Mouse (Mus musculus) lung, adult 2 months (tissue): ENCODE results near the gene Fmo1. TPM values are rescaled to one million over a fixed set of nuclear protein-coding genes. Genes with fewer than 3 reads are reported as not detected.

Experiments used
- DNase-seq: peaks from one replicate; pipeline ENCODE4 v3.0.0; 2022
- H3K4me1 ChIP-seq: fragments of 200-500 bp; 2 replicates; pipeline ENCODE4 v1.6.1; 2011; ENCODE audit warnings: low read length; ENCODE audit not compliant: control insufficient read depth, insufficient read depth
- H3K4me3 ChIP-seq: fragments of 200-500 bp; replicated peaks from 2 replicates; pipeline ENCODE3; 2011; ENCODE audit warnings: low read depth, mild to moderate bottlenecking, control low read depth, low read length; ENCODE audit errors: extremely low read depth
- CTCF ChIP-seq: fragments of 200-500 bp; IDR thresholded peaks from 2 replicates; pipeline ENCODE4 v1.5.1; 2011; ENCODE audit warnings: mild to moderate bottlenecking, low read length, control low read depth; ENCODE audit not compliant: insufficient read depth
- POLR2A ChIP-seq: fragments of 200-500 bp; IDR thresholded peaks from 2 replicates; pipeline ENCODE4 v1.6.1; 2011; ENCODE audit warnings: low read depth, mild to moderate bottlenecking, control low read depth, low read length, borderline replicate concordance; ENCODE audit errors: extremely low read depth
- WGBS: fragments of 180-500 bp; shearing (Covaris S2); methylation state at CpG from one replicate; pipeline ENCODE4 v1.1.7; 2018; 5-methylcytosine and 5-hydroxymethylcytosine counted together
- polyA plus RNA-seq: library from polyadenylated mRNA; depleted of rRNA; stranded (reverse); fragments of >200 nt; gene quantifications from 2 replicates; pipeline ENCODE4 v1.2.3, GENCODE M21; 2012

Gene Fmo1
- polyA plus RNA-seq, 1 experiment, result 219 TPM

DNA sequence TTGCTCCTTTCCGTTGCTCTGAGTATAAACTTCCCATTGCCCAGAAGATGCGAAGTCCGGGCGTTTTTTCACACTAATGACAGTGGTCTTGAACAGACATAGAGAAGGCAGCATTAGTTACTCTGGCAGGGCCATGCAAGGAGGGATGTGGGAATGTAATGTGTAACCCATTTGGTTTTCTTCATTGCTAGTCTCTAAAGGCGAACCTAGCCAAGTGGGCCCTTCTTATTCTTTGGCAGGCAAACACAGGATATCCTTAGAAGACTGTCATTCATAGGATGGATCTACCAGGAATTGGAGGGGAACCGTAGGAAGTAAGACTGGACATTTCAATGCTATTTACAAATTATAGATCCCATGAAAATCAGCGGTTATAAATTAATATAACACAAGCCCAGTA is 21.2 kb upstream of the Fmo1 start:
- Histone ChIP-seq H3K4me3 (no peak overlapping the region), H3K4me1 (peaks cover 30% of the 10 kb centered on the region)
- 69% methylated on average over 7 of the region's 7 CpGs for WGBS
- no peak for DNase-seq
- TF ChIP-seq POLR2A (no peak), CTCF (no peak)

DNA sequence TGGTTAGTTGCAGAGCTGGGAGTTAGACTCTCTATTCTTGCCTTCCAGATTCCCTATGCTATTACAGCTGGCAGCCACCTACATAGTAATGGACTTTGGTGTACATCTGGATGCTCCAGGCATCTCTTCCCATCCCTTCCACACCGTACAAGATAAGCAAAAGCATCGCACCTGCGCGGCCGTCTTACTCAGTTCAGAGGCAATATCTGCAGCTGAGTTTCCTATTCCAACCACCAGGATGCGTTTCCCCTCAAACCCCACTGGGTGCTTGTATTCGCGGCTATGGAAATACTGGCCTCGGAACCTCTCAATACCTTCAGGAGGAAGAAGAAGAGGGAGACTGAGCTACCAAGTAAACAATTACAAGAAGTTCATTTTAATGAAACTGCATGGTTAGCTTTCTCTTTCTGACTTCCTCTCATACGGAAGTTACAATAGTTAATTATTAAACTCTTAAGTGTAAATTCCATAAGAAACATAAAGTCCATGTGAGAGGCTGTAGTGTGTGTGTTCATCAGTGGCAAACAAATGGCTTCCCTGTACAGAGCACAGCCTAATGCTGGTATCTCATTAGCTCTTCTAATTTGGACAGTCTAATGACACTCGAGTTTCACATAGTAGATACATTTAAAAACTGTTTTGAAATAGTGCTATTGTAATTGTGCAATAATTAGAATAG is 19.9 kb upstream of the Fmo1 start:
- no peak for DNase-seq
- TF ChIP-seq CTCF (no peak), POLR2A (no peak)
- 67% methylated on average over 11 of the region's 11 CpGs for WGBS
- Histone ChIP-seq H3K4me3 (no peak overlapping the region), H3K4me1 (peaks cover 21% of the 10 kb centered on the region)

DNA sequence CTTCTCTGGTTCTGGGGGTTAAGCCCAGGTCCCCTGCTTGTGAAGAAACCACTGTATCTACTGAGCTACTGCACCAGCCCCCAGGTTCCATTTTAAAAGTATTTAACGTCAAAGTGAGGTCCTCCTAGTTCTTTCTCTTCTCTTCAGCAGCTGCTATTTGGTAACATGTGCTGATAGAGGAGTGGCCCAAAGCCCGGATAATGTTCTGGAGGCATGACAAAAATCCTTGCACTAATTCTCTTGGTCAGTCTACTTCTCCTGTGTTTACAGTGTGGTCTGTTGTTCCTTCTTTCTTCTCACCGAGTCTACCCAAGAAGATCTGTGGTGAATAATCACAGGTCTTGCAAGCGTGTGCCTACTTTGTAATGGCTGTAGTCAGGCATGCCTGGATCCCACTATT is 16.3 kb upstream of the Fmo1 start:
- 50% methylated on average over 4 of the region's 4 CpGs for WGBS
- Histone ChIP-seq H3K4me1 (peaks cover 11% of the 10 kb centered on the region), H3K4me3 (no peak overlapping the region)
- DNase-seq, result no peak
- no peak for TF ChIP-seq CTCF
- TF ChIP-seq POLR2A, result no peak

DNA sequence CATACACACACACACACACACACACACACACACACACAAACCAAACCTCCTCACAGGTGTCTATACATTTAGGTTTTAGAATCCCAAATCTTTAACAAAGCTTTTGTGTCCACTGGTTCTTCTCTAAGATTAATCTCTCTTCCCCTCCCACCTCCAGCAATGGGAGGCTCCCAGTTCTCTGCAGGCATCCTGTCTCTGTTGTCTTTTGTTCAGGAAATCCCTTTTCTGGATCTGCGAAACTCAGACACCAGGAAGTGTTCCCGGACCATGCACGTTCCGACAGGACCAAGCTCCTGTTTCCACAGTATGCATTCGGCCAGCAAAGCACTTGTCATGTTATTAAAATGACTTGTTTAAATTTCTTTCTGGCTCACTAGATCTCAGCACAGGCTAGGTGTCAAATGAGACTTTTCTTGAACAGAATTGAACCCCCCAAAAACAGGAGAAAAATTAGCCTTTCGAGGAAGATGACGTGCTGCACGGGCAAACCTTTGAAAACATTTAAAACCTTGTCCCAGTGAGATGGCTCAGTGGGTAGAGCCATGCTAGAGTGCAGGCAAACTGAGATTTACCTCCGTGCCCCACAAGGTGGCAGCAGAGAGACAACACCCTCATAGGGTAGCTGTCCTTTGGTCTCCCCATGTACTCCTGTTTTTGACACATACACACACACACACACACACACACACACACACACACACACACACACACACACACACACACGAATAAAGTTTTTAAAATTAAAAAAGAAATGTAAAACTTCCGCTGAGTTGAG is 13.4 kb upstream of the Fmo1 start:
- DNase-seq, result peak; percentile 75

DNA sequence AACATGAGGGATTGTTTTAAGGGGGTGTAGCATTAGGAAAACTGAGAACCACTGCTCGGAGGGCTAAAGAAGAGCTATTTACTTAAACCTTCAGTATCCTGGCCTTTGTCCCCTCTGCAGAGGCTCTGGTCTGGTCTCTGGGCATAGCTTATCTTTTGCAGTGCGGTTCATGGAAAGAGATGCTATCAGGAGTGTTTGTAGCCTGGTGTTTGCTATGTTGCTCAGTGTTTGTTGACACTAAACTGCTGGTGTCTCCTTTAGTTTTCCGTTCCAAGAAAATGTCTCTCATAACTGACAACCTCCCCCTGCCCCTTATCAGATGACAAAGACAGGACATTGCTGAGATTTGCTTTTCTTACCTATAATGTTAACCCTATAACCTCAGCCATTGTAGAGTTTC is 8.7 kb upstream of the Fmo1 start:
- WGBS, result 31% methylated on average over 3 of the region's 3 CpGs
- Histone ChIP-seq H3K4me3 (no peak overlapping the region), H3K4me1 (peaks cover 12% of the 10 kb centered on the region)
- TF ChIP-seq CTCF, result no peak
- TF ChIP-seq POLR2A, result 0 out of 2 replicates have a peak, but pooled peaks have one; percentile 30
- no peak for DNase-seq

More for the DNA sequence above, 13.4 kb upstream of the Fmo1 start:
- H3K4me1 ChIP-seq, result peaks cover 8% of the 10 kb centered on the region
- WGBS, result 40% methylated on average over 11 of the region's 11 CpGs
- no peak; the same call in 1 of the 2 replicates for TF ChIP-seq POLR2A
- peak; percentile 89 for TF ChIP-seq CTCF
- H3K4me3 ChIP-seq, result no peak overlapping the region

DNA sequence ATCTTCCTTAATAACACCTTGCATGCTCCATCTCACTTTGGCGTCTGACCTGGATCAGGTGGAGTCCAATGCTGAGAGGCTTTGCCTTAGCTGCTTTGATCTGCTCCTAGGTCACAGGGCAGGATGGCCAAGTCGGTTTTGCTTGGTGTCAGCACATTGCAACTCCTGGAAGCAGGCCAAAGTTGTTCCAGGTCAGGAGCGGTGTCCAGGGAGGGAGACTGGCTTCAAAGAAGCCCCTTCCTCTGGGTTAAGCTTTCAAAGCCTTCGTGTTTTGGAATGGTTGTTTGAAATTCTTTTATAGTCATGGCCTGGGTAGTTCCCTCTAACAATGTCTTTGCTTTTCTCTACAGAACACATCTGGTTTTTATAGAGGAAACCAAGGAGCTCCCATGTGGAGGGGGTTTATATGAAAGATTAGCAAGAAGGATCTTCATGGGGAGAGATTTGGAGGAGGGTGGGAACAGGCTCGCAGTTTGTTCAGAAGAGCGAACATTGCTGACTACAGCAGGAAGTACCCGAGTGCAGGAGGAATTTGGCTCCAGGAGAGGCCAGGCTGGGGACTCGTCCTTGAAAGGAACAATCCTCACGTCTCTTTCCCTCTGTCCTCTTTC is 5.4 kb upstream of the Fmo1 start:
- no peak for DNase-seq
- 19% methylated on average over 9 of the region's 9 CpGs for WGBS
- Histone ChIP-seq H3K4me3 (no peak overlapping the region), H3K4me1 (peaks cover 15% of the 10 kb centered on the region)
- TF ChIP-seq CTCF, result no peak
- no peak for TF ChIP-seq POLR2A

DNA sequence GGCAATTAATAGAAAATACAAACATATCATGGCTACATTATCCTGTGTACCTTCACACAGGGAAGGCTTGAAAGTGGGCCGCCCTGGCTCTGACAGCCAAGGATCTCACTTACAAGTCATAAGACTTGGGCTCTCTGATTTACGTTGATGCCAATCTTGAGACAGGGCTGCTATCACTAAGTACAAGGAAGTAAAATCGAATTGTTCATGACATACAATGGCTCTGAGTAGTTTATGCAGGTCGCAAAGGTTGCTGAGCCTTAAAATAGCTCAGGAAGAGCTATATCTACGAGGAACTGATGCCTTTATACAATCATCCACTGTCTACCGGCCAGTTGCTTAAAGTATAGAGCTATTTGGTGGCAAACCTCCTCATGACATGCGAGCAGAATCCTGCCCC is 4.6 kb upstream of the Fmo1 start:
- peaks cover 18% of the 10 kb centered on the region for H3K4me1 ChIP-seq
- no peak overlapping the region for H3K4me3 ChIP-seq
- 52% methylated on average over 7 of the region's 7 CpGs for WGBS
- TF ChIP-seq POLR2A (no peak), CTCF (no peak)
- DNase-seq, result no peak

DNA sequence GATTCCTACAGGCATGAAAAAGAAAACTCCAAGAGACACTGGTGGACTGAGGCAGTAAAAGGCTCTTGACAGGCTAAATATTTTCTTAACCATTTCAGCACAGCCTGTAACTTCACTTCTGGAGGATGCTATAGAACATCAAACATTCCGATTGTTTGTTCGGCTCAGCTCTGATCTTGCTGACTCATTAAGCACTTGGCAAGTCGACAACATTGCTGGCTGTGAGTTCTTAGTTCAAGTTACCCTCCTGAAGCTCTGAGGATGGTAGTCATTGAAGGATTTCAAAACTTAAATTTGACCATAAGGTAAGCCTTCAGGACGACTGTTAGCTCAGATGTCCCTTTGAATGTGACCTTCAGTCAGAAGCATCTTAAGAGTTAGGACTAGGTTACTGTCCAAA is 986 bp upstream of the Fmo1 start:
- WGBS, result 47% methylated on average over 4 of the region's 4 CpGs
- no peak for DNase-seq
- H3K4me1 ChIP-seq, result peaks cover 18% of the 10 kb centered on the region
- H3K4me3 ChIP-seq, result no peak overlapping the region
- TF ChIP-seq POLR2A (no peak), CTCF (no peak)

DNA sequence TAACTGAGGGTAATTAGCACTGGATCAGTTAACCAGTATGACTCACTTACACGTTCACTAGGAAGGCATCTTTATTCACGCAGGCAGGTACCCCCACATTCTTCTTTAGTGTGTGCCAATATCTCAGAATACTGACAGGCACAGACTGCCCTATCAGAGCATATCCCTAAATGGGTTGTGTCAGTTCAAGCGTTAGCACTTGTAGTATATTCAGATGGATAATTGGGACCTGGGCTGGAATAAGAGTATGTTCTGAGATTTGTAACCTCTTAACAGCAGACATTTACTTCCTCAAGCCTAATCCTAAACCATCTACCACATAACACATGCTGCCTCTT is 948 bp downstream of the Fmo1 start:
- TF ChIP-seq CTCF, result no peak
- no peak for TF ChIP-seq POLR2A
- 43% methylated on average over 3 of the region's 3 CpGs for WGBS
- Histone ChIP-seq H3K4me3 (peak overlapping the region; percentile 78), H3K4me1 (peaks cover 9% of the 10 kb centered on the region)
- no peak for DNase-seq

DNA sequence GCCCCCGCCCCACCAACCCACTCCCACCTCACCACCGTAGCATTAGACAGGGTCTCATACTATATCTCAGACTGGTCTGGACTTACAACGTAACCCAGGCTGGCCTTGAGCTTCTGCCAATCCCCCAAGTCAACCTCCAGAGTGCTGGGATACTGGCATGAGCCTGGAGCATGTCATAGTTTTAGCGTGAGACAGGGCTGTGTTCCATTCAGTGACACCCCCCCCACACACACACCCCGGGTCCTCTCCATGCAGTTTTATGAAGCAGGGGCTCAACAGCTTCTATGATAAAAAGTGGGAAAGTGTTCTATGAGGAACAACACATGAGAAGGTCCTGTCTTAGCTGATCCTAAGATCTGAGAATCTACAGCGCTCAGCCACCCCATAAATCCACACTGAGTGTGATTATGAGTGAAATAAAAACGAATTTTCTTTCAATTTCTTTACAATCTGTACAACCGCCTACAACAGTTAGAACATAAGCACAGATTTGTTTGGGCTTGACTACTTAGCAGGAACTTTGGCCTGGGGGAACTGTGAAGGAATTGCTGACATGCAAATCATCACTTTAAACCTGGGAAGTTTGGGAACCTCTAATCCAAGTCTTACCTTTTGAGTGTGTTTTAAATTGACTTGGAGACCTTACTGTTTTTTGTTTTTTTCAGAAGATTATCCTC is 1.5 kb downstream of the Fmo1 start:
- 46% methylated on average over 8 of the region's 8 CpGs for WGBS
- peak overlapping the region; percentile 78 for H3K4me3 ChIP-seq
- peaks cover 11% of the 10 kb centered on the region for H3K4me1 ChIP-seq
- TF ChIP-seq POLR2A (0 out of 2 replicates have a peak, but pooled peaks have one; percentile 9), CTCF (no peak)
- no peak for DNase-seq
